Mouse (Mus musculus) thymus, adult 2 months (tissue): ENCODE results near the gene Gm10645. TPM values are rescaled to one million over a fixed set of nuclear protein-coding genes. Genes with fewer than 3 reads are reported as not detected.

Experiments used
- DNase-seq: peaks from one replicate; pipeline ENCODE4 v3.0.0; 2021
- H3K27ac ChIP-seq: fragments of 200-500 bp; 2 replicates; pipeline ENCODE4 v1.5.1; 2012; ENCODE audit warnings: low read length, control low read depth; ENCODE audit not compliant: control insufficient read depth, insufficient read depth
- H3K27me3 ChIP-seq: fragments of 200-500 bp; 2 replicates; pipeline ENCODE4 v1.6.1; 2012; ENCODE audit warnings: mild to moderate bottlenecking, low read length, moderate library complexity, mixed read lengths; ENCODE audit not compliant: control insufficient read depth, insufficient read depth
- H3K36me3 ChIP-seq: fragments of 200-500 bp; 2 replicates; pipeline ENCODE4 v1.6.1; 2012; ENCODE audit warnings: mild to moderate bottlenecking, low read length, moderate library complexity; ENCODE audit not compliant: control insufficient read depth, insufficient read depth
- H3K4me1 ChIP-seq: fragments of 200-500 bp; replicated peaks from 2 replicates; pipeline ENCODE4 v1.6.1; 2012; ENCODE audit warnings: low read length; ENCODE audit not compliant: control insufficient read depth, insufficient read depth
- H3K4me3 ChIP-seq: fragments of 200-500 bp; 2 replicates; pipeline ENCODE4 v1.5.1; 2012; ENCODE audit warnings: mild to moderate bottlenecking, low read length, control low read depth, moderate library complexity; ENCODE audit not compliant: control insufficient read depth, insufficient read depth
- CTCF ChIP-seq: fragments of 200-500 bp; IDR thresholded peaks from 2 replicates; pipeline ENCODE4 v1.5.1; 2012; ENCODE audit warnings: mild to moderate bottlenecking, control low read depth, low read length, moderate library complexity, borderline replicate concordance; ENCODE audit not compliant: control insufficient read depth, poor library complexity, insufficient read depth; ENCODE audit errors: extremely low read depth
- POLR2A ChIP-seq: fragments of 200-500 bp; IDR thresholded peaks from 2 replicates; pipeline ENCODE4 v1.6.1; 2012; ENCODE audit warnings: mild to moderate bottlenecking, low read length, control low read depth, moderate library complexity; ENCODE audit not compliant: control insufficient read depth, poor library complexity, insufficient read depth; ENCODE audit errors: extremely low read depth
- WGBS: fragments of 180-500 bp; shearing (Covaris S2); methylation state at CpG from one replicate; pipeline ENCODE4 v1.1.7; 2018; 5-methylcytosine and 5-hydroxymethylcytosine counted together
- polyA plus RNA-seq: library from polyadenylated mRNA; depleted of rRNA; stranded (reverse); fragments of >200 nt; gene quantifications from 2 replicates; pipeline ENCODE4 v1.2.3, GENCODE M21; 2012; rRNA removed

The Gm10645 gene
- polyA plus RNA-seq, 1 experiment = 0.86 TPM

DNA sequence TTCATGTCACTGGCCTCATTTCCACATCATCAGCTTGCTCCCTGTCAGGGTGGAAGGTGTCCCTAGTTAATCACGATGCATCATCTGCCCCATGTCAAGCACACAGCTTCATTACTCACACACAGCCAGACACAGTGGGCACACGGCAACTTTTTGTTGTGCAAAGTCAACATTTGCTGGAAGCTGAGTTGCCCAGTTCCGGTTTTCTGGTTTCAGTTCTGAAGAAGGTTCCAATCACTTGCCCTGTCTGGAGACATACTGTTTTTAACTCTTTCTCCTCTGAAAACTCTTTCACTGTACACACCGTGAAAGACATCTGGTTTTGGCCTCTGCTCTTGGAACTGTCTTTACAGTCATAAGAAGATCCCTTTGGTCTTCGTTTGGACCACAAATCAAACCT is 24.6 kb downstream of the Gm10645 start:
- Histone ChIP-seq H3K27me3 (no peaks in the 10 kb centered on the region), H3K4me3 (no peak overlapping the region), H3K27ac (no peak overlapping the region), H3K36me3 (no peaks in the 10 kb centered on the region), H3K4me1 (no peaks in the 10 kb centered on the region)
- WGBS = 39% methylated on average over 5 of the region's 5 CpGs
- no peak for TF ChIP-seq POLR2A
- no peak for TF ChIP-seq CTCF
- DNase-seq = no peak

DNA sequence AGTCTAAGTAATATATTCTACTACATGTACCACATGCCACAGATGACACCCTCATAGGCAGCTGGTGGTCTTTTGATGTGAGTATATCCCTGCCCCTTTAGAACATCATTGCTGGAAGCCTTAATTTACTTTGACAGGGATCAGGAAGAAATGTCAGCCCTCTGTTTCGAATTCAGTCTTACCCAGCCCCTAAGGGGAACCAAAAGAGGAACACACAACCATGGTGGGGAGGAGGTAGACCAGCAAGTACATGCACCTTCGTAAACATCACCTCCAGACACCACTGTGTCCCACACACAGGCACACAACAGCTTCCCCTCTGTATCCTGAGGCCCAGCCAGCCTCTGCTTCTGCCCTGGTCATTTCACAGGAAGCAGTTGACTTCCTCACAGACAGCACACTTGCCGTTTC is 25.3 kb downstream of the Gm10645 start:
- H3K27ac ChIP-seq = no peak overlapping the region

DNA sequence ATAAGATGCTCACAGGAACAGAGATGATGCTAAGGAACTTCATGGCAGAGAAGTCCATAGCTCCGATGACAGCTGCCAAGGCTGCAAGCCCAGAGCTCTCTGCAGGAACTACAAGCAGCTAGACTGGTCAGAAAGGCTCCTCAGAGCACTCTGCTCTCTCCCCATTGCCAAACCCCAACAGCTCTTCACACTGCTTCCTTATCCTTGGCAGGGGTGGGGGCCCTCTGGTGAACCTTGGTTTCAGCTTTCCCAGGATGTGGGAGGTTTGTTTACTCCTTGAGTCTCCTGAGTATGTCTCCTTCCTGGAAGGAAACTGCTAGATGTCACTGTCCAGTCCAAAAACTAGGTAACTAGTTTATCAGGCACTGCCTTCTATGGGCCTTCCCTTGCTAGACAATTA is 25.9 kb downstream of the Gm10645 start:
- WGBS = 67% methylated on average over 1 of the region's 1 CpGs
- Histone ChIP-seq H3K4me3 (no peak overlapping the region), H3K4me1 (no peaks in the 10 kb centered on the region), H3K27me3 (no peaks in the 10 kb centered on the region), H3K36me3 (no peaks in the 10 kb centered on the region), H3K27ac (peak overlapping the region; percentile 15; the same call in 1 of the 2 replicates)
- DNase-seq = no peak
- TF ChIP-seq POLR2A (no peak), CTCF (no peak)

More for the DNA sequence above, 25.3 kb downstream of the Gm10645 start:
- no peak overlapping the region for H3K4me3 ChIP-seq
- H3K4me1 ChIP-seq = no peaks in the 10 kb centered on the region
- no peak for DNase-seq
- H3K27me3 ChIP-seq = no peaks in the 10 kb centered on the region
- no peaks in the 10 kb centered on the region for H3K36me3 ChIP-seq
- 19% methylated on average over 3 of the region's 3 CpGs for WGBS
- no peak for TF ChIP-seq CTCF
- no peak for TF ChIP-seq POLR2A

DNA sequence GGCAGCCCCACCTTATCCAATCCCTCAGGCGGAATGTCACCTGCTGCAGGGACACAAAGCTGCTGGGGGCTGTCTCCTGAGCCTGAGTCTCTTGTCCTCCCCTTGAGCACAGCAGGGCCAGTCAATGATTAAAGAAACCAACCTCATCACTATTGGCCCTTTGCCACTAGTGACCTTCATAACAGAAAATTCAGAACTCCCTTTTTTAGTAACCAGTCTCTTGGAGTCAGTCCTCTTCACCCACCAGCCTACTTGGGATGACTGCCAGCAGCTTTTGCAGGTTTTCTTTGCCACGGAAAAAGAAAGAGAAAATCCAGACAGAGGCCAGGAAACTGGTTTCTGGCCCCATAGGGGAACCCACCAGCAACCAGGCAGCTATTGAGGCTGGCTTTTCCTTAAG is 30.9 kb downstream of the Gm10645 start:
- Histone ChIP-seq H3K4me1 (no peaks in the 10 kb centered on the region), H3K27me3 (no peaks in the 10 kb centered on the region), H3K36me3 (no peaks in the 10 kb centered on the region), H3K27ac (no peak overlapping the region), H3K4me3 (no peak overlapping the region)
- DNase-seq = no peak
- TF ChIP-seq POLR2A (no peak), CTCF (no peak)
- 61% methylated on average over 2 of the region's 2 CpGs for WGBS

Other genes with a start within 250 kb of the Gm10645 start
- 11.9 and 12.6 TPM in 2 replicates for gene Tbc1d9, start 818 bp downstream of the Gm10645 start, polyA plus RNA-seq
- gene Ucp1, start 124.2 kb upstream of the Gm10645 start, polyA plus RNA-seq = 157 and 415 TPM in 2 replicates
- 3.9 and 4.4 TPM in 2 replicates for gene Elmod2, start 166.3 kb upstream of the Gm10645 start, polyA plus RNA-seq
- gene Mgat4d, start 182.3 kb upstream of the Gm10645 start, polyA plus RNA-seq = not detected in 2 replicates
- gene Clgn, start 223.7 kb upstream of the Gm10645 start, polyA plus RNA-seq = 0.03 TPM in 1 of 2 replicates, not detected in the other